In the genomic region with DNA sequence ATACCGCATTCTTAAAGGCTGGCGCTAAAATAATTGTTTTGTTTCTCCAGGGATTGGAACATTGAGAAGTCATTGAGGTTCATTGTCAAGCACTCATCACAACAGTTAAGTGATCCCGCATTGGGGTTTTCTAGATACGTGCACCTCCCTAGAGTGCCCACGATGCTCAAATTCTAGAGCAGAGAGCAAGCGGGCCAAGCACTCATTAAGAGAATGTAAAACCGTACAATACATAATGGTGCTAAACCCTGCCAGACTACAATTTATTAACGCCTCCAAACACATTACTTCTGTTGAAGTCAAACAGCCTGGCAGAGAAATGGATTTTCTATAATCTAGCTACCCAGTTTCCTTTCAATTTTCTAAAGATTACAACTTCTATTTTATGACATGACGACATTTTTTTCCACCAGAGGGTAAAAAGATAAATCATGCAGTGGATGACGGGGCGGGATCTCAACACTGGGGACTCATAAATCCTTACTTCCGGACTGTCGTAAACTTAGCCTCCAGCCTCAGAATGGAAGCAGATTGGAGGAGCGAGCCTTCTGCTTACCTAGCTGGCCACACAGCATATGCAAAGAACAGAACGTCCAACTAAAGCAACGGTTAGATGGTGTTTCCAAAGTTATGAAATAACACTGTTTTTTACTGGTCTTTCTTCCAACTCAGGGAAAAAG, we compare ENCODE assay signal across 10 mouse cellular contexts.
DNase-seq lines count a peak whose midpoint lies in the region; ATAC-seq lines count a peak whose summit lies in the region.
"Had no signal": no experiment of that assay in that cellular context is flagged by ENCODE, and none has a peak within 500 bp of the region (broad histone marks: within the 10 kb centered on the region; RNA-seq: fewer than 3 reads in every experiment).

No protein-coding gene starts in this region.

- no peaks in the 10 kb centered on the region for H3K36me3 ChIP-seq in limb, embryonic 11.5 days (ENCODE audit: control insufficient read depth, insufficient read depth, low read length)
- H3K36me3 ChIP-seq: lung, embryonic 15.5 days had no signal

- H3K9me3 ChIP-seq in limb, embryonic 11.5 days (ENCODE audit: control insufficient read depth, low read length), result no peaks in the 10 kb centered on the region
- H3K9me3 ChIP-seq: lung, embryonic 15.5 days had no signal

- peak; percentile 4 for DNase-seq in urinary bladder, postnatal 14 days (ENCODE audit: low spot score)
- DNase-seq in urinary bladder, postnatal 25 days (ENCODE audit: low spot score), result no peak
- DNase-seq in limb, embryonic 11.5 days (ENCODE audit: low spot score), result peak; percentile 37
- no peak for DNase-seq in spleen, postnatal 10 days (ENCODE audit: low spot score in 2 of 2)
- DNase-seq in right cerebral cortex, adult 2 months (ENCODE audit: low spot score in 2 of 2), result no peak
- DNase-seq: cerebellum, adult 9-11 months; thymus, postnatal 4 days had no signal

- no peaks in the 10 kb centered on the region for H3K27me3 ChIP-seq in limb, embryonic 11.5 days (ENCODE audit: control insufficient read depth, insufficient read depth, low read length)
- H3K27me3 ChIP-seq: lung, embryonic 15.5 days had no signal

- H3K4me2 ChIP-seq in limb, embryonic 11.5 days (ENCODE audit: low read depth, severe bottlenecking), result no peak overlapping the region
- H3K4me2 ChIP-seq: lung, embryonic 15.5 days had no signal

- no peak overlapping the region for H3K27ac ChIP-seq in brown adipose tissue, adult 24 weeks (replicated peaks; ENCODE audit: low read depth, low read length)
- H3K27ac ChIP-seq in limb, embryonic 11.5 days (replicated peaks; ENCODE audit: low read depth, low read length), result no peak overlapping the region
- H3K27ac ChIP-seq: lung, embryonic 15.5 days had no signal

- 57% methylated on average over 16 of the region's 16 CpGs for WGBS in limb, embryonic 11.5 days

- H3K9ac ChIP-seq in limb, embryonic 11.5 days (ENCODE audit: low read length), result no peak overlapping the region
- H3K9ac ChIP-seq: lung, embryonic 15.5 days had no signal

- H3K4me3 ChIP-seq in brown adipose tissue, adult 24 weeks (ENCODE audit: insufficient read depth, low read depth, low read length), result peak overlapping the region; percentile 18; the same call in 1 of the 2 replicates
- no peak overlapping the region for H3K4me3 ChIP-seq in limb, embryonic 11.5 days (ENCODE audit: low read depth, low read length)
- H3K4me3 ChIP-seq: lung, embryonic 15.5 days had no signal

- ATAC-seq in limb, embryonic 11.5 days (ENCODE audit: insufficient number of reproducible peaks, low FRiP score, low TSS enrichment, low read depth), result no peak
- no peak for ATAC-seq in megakaryocyte-erythroid progenitor cell, adult 5-6 weeks (replicated peaks; ENCODE audit: low FRiP score, low TSS enrichment, poor library complexity, severe bottlenecking)

- no peaks in the 10 kb centered on the region for H3K4me1 ChIP-seq in brown adipose tissue, adult 24 weeks (ENCODE audit: control insufficient read depth, insufficient read depth, insufficient read length, low read length)
- H3K4me1 ChIP-seq in limb, embryonic 11.5 days (ENCODE audit: control insufficient read depth, insufficient read depth, low read length), result no peaks in the 10 kb centered on the region
- H3K4me1 ChIP-seq: lung, embryonic 15.5 days had no signal

Comparison
In these comparisons a context has a peak if more than half of its experiments do, and no peak if none do; other contexts are left out.
1. DNase-seq: peak in urinary bladder, postnatal 14 days (single experiment) and limb, embryonic 11.5 days (single experiment); none in urinary bladder, postnatal 25 days (single experiment), spleen, postnatal 10 days (0 of 2) and right cerebral cortex, adult 2 months (0 of 2).